18 mouse cellular contexts compared by ENCODE assay signal in the genomic region with DNA sequence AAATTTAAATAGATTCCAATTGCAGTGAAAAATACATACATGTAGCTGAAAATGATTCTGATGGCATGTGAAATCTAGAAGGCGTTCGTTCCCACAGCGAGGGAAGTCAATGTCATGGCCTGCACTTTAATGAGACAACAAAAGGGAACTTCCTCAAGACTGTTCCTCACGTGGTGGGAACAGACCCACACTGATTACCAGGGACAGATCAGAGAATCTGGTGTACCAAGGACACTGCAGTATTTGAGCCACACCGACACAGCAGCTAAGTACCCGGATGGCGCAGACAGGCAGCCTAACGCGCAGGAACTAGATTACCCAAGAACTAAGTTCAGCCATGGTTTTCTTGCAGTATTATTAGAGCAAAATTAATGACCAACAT.
"Had no signal": no experiment of that assay in that cellular context is flagged by ENCODE, and none has a peak within 500 bp of the region (broad histone marks: within the 10 kb centered on the region; RNA-seq: fewer than 3 reads in every experiment).

No protein-coding gene starts in this region.

- DNase-seq: lung, adult 2 months; lung, postnatal 14 days; lung, postnatal 36 days; midbrain, embryonic 14.5 days; right cerebral cortex, postnatal 14 days; thymus, adult 2 months; thymus, postnatal 25 days; thymus, postnatal 4 days had no signal

- H3K4me1 ChIP-seq: midbrain, embryonic 10.5 days; neural tube, embryonic 12.5 days; stomach, embryonic 15.5 days had no signal

- H3K27me3 ChIP-seq: lung, embryonic 15.5 days; neural tube, embryonic 12.5 days; stomach, embryonic 15.5 days had no signal

- H3K9ac ChIP-seq: liver, embryonic 14.5 days; lung, embryonic 15.5 days; neural tube, embryonic 12.5 days; stomach, embryonic 15.5 days had no signal

- H3K4me2 ChIP-seq: lung, embryonic 15.5 days; neural tube, embryonic 12.5 days; stomach, embryonic 15.5 days had no signal

- H3K9me3 ChIP-seq: lung, embryonic 15.5 days; midbrain, embryonic 10.5 days; neural tube, embryonic 12.5 days; stomach, embryonic 15.5 days had no signal

- H3K4me3 ChIP-seq: lung, embryonic 15.5 days; midbrain, embryonic 10.5 days; myocyte; neural tube, embryonic 12.5 days; stomach, embryonic 15.5 days had no signal

- H3K27ac ChIP-seq: liver, embryonic 14.5 days; lung, embryonic 15.5 days; macrophage; midbrain, embryonic 10.5 days; neural tube, embryonic 12.5 days; stomach, embryonic 15.5 days; stomach, postnatal 0 days had no signal

- ATAC-seq: lung, postnatal 0 days; midbrain, embryonic 16.5 days had no signal
